Mouse (Mus musculus) erythroid progenitor cell, adult 5-6 weeks (primary cell): ENCODE results near the gene Prtn3. TPM values are rescaled to one million over a fixed set of nuclear protein-coding genes. Genes with fewer than 3 reads are reported as not detected.
"Not testable (repeated sequence)": the region's sequence is repeated elsewhere in the genome, so short reads cannot be mapped to it uniquely, and the experiment has no call there.

Source experiments
- ATAC-seq: replicated peaks from 2 replicates; pipeline ENCODE4 v1.8.0; 2016; ENCODE audit warnings: moderate number of reproducible peaks, mild to moderate bottlenecking, moderate TSS enrichment, inconsistent platforms; ENCODE audit not compliant: poor library complexity, low FRiP score, severe bottlenecking
- total RNA-seq, 2 experiments: library from RNA; stranded (forward) in 1 of 2; stranded (reverse) in 1 of 2; fragments of 150-400 nt in 1 of 2; fragments of 186-747, 209-891 nt in 1 of 2; gene quantifications; 2 replicates each; pipeline versions ENCODE4 v1.2.3 to v1.2.4; 2015 to 2017; ENCODE audit warnings: low replicate concordance in 2 of 2

Prtn3 gene
- total RNA-seq, 2 experiments from 2014 or later: 52.3 to 296 TPM

DNA sequence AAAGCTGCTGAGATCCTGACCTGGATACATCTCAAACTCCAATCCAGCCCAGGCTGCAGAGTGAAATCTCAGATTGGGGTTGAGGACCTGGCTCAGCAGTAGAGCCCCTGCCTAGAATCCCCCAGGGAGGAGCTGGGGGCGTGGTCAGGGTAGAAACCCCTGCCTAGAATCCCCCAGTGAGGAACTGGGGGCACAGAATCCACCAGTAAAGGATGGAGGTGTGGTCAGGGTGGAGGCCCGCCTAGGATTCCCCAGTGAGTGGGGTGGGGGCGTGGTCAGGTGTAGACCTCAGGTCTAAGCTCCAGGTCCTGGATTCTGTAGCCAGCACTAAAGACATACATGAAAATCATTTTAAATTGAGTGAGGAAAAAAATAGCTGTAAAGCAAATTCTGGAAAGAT lies 1.4 kb upstream of the Prtn3 start:
- ATAC-seq: no peak

DNA sequence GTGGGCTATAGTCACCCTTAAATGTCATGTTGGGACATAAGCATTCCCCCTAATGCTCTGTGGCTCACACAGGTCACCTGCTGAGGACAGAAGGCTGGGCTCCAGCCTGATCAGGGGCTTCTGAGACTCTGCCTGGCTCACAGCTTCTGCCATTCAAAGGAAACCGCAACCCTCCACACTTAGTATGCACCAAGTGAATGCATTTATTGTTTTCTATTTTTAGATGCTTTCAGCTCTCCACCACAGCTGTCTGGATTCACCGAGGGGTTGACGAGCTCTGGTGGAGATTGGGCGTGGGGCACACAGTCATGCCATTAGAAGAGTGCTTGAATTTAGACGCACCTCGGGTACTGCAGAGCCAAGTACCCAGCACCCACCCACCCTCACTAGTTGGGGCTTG lies 963 bp upstream of the Prtn3 start:
- ATAC-seq: no peak

DNA sequence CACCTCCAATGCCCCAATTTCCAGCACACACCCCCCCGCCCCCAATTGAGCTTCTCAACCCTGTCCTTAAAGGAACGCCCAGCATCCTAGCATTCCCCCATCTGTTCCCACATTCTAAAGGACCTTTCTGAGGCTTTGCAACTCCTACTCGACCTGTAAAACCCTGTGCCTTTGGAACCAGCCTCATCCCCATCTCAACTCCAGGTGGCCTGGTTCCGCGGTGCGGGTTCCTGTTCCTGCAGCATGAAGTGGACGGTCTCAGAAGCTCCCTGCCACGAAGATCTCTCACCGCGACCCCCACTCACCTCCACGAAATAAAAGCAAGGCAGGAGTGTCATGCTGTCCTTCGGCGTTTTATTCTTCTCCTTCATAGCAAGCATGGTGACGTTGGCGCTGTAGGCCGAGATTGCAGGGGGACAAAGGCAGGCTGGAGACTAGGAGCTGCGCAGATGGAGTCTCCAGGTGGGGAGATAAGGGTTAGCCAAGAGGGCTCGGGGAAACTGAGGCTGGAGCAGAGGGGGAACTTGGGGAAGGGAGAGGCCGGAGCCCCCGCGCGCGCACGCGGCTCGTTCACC lies 474 bp upstream of the Prtn3 start:
- no peak for ATAC-seq

DNA sequence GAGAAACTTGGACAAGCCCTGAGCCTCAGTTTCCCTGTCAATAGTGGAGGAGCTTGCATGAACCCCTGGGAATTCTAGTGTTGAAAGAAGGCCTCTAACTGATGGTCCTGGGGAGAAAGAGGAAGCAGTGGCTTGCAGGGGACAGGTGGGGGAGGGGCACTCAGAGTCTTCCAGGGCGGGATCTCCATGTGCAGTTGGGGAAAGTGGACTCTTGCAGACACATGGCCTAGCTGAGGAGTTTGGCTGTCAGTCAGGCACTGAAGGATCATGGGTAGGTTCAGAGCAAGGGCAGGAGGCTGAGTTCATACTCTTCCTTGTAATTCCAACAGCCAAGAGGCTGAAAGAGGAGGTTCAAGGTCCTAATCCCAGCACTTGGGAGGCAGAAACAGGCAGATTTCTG lies 2.9 kb downstream of the Prtn3 start:
- no peak for ATAC-seq

DNA sequence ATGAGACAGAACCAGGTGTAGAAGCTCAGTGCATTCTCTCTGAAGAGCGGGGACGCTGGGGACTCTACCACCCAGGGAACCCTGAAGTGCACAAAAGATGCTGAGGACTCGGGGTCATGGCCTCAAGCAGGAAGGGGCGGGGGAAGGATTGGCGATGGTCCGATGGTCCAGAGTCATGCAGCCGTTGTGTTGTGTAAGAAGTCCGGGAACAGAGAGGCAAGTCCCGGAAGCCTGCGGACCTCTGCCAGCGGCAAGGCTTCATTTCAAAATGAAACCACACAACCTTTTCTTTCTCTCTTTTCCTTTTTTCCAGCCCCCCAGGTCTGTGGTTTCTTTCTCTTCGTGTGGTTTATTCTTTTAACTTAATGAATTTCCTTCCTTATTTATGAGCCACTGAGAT lies 3.5 kb downstream of the Prtn3 start:
- ATAC-seq: no peak

DNA sequence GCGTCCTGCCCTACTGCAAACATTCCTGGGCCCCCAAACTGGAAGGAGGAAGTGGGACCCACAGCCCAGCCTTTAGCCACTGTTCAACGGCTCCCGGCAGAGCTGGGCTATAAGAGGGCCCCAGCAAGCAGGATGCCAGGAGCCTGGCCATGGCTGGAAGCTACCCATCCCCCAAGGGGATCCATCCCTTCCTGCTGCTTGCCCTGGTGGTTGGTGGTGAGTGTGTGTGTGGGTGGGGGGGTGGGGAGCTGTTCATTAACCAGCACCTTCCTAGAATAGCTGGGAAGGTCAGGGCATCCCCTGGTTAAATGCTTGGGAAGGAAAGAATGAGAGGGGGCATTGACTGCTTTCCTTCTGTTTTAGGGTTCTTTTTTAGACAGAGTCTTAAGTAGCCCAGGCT lies 5.3 kb downstream of the Prtn3 start:
- no peak for ATAC-seq

DNA sequence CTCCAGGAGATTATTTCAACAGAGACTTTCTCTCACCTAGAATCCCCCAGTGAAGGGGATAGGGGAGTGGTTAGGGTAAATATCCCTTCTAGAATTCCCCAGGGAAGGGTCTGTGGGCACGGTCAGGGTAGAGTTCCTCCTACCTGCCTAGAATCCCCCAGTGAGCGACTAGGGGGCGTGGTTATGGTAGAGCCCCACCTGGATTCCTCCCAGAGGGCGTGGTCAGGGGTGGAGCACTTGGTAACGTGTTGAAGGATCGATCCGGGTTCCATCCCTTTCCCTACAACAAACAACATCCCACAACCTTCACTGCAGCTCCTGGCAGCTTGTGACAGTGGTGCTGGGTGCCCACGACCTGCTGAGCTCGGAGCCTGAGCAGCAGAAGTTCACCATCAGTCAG lies 6.4 kb downstream of the Prtn3 start:
- no peak for ATAC-seq

DNA sequence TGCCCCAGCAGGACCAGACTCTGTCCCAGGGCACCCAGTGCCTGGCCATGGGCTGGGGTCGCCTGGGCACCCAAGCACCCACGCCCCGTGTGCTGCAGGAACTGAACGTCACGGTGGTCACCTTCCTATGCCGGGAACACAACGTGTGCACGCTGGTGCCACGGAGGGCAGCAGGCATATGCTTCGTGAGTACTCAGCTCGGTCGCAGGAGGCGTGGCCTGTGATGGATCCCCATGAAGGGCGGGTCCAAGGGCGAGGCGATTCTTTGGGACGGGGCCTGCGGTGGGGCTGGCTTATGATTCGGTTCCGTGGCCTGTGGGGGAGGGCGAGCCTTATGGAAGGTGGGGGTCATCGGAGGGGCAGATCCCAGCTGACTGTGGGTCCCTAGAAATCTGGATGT lies 7.7 kb downstream of the Prtn3 start:
- peak; percentile 52 for ATAC-seq

DNA sequence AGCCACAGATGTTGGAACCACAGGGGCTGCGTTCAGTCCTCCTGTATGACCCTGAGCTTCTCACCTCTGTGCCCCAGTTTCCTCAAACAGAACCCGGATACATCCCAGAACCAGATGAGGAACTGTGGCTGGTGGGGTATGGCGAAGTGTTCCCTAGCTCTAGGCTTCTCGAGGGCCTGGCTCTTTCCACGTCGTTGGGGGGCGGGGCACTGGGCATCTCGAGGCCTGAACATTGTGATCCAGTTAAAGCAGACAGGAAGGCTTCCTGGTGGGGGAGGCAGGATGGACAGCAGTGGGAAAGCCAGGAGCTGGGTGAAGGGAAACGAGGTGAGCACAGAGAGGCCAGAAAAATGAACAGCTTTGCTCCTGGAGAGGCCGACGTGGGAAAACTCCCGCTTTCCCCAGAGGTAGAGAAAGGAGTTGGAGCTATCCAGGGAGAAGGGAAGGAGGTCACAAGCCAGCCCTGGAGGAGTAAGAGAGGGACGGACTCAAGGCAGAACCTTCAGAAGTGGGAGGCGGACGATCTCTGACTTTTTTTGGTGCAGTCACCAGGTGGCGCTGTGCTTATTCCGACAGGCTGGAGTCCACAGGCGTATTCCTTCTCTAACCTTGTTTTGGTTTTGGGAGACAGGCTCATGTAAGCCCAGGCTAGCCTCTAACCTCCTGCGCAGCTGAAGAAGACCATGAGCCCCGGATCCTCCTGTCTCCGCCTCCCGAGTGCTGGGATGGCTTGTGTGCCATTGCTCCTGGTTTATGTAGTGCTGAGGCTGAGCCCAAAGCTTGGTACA lies 9.2 kb downstream of the Prtn3 start:
- ATAC-seq: peak; percentile 56

DNA sequence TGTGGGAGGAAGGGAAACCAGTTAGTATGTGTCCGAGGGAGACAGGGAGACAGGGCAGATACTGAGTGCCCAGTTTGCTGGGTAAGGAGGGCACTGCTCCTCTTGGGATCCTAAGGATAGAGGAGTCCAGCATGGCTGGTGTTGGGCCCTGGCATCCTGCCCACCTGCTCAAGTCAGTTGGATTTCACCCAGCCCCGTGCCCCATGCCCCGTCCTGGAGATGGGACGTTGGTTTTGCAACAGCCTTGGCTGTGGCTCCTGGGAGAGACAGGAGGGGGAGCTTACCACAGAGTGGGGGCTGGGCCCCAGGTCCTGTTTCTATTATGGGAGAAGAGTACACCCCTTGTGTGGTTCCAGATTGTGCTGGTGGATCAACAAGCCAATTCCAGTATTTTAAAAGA lies 10.2 kb downstream of the Prtn3 start:
- ATAC-seq: no peak

DNA sequence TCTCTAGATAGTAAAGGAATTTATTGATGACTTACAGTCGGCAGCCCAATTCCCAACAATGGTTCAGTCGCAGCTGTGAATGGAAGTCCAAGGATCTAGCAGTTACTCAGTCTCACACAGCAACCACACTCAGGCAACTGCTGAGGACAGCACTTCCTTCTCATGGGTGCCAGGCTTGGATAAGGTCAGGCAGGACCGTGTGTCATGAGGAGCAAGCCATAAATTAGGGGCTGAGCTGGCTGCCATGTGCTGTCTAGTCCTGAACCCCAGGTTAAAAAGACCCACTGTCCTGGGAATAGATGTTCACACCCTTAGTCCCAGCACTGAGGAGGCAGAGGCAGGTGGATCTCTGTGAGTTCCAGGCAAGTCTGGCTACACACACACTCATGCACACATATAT lies 10.7 kb downstream of the Prtn3 start:
- ATAC-seq: not testable (repeated sequence)

DNA sequence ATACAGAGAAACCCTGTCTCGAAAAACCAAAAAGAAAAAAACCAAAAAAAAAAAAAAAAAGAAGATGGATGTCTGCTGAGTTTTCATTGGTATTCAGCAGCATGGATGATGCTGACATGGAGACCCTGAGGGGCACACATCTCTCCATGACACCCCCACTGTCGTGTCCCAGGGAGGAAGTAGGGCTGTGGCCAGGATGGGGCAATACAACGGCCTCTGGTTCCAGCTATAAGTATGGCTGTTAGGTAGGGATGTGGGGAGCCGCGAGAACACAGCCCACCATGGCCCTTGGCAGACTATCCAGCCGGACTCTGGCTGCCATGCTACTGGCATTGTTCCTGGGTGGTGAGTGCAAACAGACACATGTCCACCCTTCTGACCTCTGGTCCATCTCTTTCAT lies 11.8 kb downstream of the Prtn3 start, which contains the start of gene Elane:
TSS of gene Elane (plus strand) at position 194 of the 400 bp plus-strand sequence.
- no peak for ATAC-seq

DNA sequence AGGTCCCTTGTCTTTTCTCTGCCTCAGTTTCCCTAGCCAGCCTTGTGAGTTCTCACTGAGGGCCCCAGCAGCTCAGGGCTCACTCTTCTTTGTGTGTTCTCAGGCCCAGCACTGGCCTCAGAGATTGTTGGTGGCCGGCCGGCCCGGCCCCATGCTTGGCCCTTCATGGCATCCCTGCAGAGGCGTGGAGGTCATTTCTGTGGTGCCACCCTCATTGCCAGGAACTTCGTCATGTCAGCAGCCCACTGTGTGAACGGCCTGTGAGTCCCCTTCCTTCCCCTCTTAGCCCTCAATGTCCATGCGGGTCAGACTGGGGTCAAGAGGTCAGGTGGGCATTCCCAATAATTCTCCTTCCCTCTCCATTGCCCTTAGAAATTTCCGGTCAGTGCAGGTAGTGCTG lies 12.3 kb downstream of the Prtn3 start:
- no peak for ATAC-seq

DNA sequence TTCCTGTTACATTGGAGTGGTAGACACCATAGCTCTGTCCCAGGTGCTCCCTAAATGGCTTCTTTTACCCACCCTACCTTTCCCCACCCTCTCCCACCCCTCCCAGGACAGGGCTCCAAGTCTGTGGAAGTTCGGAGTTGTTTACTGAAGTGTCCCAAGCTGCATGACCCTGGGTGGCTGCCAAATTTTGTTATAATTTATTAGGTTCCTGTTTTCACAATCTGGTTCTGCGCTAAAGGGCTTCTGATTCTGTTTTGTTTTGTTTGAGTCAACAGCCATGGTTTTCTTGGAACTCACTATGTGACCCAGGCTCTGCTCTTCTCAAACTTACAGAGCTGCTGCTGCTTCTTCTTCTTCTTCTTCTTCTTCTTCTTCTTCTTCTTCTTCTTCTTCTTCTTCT lies 15.1 kb downstream of the Prtn3 start:
- no peak for ATAC-seq

DNA sequence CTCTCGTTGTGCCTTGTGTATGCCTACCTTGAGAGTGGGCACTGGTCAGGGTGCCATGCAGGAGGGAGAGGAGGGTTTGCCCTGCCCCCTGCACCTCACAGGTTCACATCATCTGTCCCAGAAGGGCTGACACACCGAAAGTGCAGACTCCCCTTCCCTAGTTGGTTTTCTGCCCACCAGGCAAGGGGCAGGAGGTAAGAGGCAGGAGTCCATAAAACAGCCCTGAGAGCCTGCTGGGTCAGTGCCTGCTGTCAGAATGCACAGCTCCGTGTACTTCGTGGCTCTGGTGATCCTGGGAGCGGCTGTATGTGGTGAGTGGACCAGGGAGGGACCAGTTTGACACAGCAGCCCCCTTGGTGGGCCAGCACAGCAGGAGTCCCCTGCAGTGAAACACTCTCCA lies 16.4 kb downstream of the Prtn3 start, which contains the start of gene Cfd:
TSS of gene Cfd (plus strand) at position 184 of the 400 bp plus-strand sequence.
- ATAC-seq: no peak

DNA sequence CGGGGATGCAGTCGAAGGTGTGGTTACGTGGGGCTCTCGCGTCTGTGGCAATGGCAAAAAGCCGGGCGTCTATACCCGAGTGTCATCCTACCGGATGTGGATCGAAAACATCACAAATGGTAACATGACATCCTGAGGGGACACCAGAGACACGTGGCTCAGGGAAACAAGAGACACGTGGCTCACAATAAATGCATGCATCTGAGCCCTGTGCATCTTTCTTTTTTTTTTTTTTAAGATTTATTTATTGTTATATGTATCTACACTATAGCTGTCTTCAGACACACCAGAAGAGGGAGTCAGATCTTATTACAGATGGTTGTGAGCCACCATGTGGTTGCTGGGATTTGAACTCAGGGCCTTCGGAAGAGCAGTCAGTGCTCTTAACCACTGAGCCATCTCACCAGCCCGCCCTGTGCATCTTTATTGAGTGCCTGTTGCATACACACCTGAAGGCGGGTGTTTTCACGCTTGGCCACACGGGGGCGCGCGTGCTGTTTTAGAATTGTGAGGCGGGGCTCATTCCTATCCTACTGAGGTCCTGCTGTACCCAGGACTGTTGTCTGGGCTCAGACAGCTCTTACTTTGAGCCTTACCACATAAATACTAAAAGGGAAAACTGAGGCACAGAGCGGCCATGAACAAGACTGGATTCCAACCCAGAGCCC lies 18.3 kb downstream of the Prtn3 start:
- ATAC-seq: peak; percentile 76

DNA sequence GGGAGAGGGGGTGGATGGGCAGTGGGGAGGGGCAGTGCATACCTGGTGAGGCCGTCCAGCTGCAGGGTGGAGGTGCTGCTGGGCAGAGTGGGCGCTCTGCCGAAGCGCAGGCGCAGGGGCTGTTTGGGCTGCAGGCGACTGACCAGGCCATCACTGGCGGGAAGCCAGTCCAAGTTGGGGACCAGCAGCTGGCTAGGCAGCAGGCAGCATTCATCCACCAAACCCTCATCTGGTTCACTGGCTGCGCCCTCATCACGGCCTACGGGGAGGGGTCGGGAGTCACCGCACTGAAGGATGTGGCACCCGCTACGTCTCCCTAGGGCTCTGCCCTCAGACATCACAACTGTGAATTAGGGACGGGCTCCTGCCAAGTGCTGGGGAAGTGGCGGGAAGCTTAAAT lies 22.0 kb downstream of the Prtn3 start:
- no peak for ATAC-seq

DNA sequence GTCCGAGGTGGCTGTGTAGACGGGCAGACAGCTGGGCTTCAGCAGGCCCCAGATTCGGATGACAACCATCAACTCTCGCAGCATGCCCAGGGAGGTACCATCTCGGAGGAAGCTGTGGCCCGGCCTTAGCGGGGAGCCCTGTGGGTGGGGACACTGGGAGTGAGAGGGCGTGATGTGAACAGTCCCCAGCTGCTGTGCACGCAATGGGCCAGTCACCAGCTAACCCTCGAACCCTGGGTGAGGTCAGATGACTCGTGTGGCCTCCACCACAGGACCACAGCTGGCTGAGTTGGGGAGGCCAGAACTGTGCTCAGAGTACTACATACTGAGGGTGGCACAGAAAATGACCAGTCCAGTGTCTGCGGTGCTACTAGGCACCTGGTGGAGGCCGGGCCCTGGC lies 22.5 kb downstream of the Prtn3 start:
- no peak for ATAC-seq

DNA sequence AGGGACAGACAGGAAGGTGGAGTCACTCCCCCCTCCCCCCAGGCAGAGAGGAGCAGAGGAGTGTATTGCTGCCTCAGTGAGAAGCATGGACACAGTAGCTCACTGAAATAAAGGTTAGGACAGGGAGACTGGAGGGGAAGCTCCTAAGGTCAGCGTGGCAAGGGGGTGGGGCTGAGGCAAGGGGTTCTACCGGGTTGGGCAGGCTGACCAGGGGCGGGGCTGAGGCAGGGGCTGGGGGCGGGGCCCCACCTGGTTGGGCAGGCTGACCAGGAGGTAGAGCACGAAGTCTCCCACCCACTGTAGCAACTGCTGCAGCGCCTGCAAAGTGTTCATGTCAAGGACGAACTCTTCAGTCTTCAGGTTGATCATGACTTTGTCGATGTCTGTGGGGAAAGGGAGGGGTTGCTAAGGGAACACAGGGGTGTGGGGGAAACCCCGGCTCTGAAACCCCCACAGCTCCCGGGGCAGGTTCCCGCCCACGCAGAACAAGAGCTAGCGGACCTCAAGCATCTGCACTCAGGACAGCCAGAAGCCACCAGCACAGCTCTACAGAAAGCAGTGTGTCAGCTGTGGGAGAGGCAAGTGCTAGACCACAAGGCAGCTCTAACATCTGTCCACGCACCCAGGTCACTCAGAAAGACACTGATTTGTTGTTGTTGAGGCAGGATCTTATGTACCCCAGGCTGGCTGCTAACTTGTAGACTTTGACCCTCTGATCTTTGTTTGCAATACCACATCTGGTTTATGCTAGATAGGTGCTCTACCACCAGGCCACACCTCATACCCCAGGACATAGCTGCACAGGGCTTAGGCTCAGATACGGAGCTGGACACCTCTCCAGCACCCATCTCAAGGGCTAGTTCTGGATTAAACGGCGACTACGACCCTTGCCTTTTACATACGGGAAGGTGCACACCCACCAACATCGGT lies 23.3 kb downstream of the Prtn3 start:
- no peak for ATAC-seq

DNA sequence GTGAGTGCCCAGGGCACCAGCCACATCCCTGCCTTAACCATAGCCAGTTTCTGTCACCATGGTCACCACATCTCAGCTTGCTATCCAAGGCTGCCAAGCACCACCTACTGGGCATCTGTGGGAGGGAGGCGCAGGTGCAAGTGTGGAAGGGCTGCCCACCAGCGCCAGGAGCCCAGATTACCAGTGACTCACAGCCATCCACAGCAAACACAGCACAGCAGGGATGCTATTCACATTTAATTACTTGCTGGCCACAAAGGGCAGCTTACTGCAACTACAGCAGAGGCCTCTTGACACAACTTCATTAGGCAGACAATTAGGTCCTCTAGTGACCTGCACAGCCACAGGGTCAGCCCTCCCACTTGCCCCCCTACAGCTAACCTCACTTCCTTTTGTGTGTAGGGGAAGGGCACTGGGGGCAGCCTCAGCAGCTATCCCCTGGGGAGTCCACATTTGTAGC lies 26.7 kb downstream of the Prtn3 start:
- no peak for ATAC-seq
